Mouse (Mus musculus) frontal cortex, postnatal 10 days (tissue): ENCODE measurements around the gene Grin1.
A peak's percentile ranks its signal among the peaks of the same experiment; 100 is the strongest.

Source experiments
- DNase-seq, 2 experiments: peaks; one replicate each; pipeline ENCODE4 v3.0.0; 2022; ENCODE audit warnings: low spot score in 2 of 2, mixed read lengths in 1 of 2

Gene Grin1

GRCm38 (mm10) chr2:25287927-25288649 lies 30.9 kb downstream of the Grin1 start, which contains the start of gene Tmem210:
TSS of gene Tmem210 (plus strand) at chr2:25288145.
- DNase-seq = peak in 1 of 2 experiments; percentile 22

DNA sequence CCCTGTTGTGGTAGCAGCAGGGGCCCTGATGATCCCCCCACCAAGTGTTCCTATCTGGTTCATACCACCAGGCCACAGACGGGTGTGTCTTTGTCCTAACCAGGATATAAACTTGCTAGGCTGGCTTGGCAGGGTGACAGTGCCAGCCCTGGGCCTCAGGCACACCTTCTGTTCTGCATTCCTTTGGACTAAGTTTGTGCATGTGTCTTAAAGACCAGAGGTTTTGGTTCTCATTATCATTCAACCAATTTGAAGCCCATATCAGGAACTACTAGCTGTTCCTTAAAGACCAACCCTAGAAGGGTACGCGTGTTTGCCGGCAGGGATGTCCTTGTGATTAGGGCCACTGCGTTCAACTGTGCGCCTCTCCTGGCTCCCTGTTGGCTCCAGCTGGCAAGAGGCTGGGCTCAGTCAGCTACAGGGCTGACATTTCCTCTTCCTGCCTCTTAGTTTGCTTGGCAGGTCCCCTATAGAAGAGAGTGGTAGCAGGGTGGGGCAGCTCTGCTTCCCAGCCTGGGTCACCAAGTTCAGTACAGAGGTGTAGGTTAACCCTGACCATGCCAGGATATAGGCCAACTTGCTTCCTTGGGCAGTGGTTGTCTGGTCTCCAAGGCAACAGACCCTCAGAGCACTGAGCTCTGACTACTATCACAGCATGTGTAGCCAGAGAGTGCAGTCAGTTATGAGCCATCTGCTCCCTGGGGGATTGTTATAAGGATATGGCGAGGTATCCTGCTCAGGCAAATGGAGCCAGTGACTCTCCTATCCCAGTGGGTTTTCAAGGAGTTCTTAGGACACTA lies 31.9 kb downstream of the Grin1 start:
- peak in 1 of 2 experiments; percentile 21 for DNase-seq

DNA sequence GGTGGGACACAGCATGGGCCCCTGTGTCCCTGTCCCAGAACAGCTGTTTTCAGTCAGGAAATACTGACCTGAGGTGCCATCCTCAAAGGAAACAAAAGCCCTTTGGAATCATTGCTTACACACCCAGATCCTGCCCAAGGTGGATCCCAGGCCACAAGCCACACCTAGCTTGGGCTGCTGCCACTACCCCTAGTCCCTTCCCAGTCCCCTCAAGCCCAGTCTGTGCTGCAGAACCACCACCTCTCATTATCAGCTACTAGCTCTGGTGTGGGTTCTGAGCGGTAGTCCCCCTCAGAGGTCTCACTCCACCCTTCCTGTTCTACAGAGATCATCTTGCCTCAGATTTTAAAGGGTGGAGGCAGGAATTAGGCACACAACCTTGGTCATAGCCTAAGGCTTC lies 32.7 kb downstream of the Grin1 start:
- peak in 1 of 2 experiments; percentile 9 for DNase-seq

DNA sequence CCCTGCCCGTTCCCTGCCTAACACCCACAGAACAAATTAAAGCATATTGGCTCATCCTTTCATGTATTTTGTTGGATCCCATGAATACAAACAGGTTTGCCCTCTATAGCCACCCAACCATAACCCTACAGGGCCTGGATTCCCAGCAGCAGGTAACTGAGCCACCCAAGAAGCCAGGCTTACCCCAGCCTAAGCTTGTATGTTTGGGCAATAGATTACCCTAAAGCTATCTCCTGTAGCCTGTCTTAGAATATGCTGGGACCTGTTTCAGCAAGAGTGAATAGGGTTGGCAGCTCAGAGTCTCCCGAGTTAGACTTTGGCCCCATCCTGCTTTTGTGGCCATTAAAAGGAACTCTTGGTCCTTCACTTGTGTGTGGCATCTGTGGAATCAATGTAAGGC lies 33.4 kb downstream of the Grin1 start:
- peak in 1 of 2 experiments; percentile 7 for DNase-seq

DNA sequence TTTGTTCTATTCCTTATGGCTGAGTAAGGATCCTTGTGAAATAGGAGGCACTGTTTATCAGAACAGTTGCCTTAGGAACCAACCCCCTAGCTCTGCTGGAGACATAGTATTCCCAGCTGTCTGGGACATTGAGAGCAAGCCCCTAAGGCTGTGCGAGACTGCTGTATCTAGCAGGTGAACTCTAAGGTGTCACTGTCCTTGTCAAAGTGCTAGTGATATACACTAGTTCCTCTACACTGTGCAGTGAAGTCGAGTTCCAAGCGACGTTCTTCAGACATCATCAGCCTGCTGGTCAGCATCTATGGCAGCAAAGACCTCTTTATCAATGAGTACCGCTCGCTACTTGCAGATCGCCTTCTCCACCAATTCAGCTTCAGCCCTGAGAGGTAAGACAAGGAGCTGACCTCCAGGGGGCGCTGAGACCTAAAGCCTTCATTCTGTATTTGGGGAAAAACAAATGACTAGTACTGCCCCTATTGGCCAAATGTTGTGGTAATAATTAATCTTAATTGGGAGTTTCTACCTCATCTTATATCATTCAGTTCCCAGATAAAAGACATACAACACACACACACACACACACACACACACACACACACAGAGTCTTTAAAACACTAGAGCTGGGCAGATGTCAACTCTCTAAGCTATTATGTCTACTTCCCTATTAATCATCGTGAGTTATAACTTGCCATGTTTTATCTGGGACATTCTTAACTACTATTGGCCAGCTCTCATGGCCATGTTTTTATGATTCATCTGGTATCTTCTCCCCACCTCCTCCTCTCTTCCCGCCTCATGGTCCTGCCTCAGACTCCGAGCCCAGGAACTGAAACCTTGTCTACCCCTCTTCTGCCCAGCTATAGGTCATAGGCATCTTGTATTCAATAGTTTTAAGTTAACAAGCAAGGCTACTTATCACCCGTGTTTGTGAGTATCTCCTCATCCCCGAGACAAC lies 39.8 kb downstream of the Grin1 start:
- peak in 1 of 2 experiments; percentile 72 for DNase-seq

- no peak for DNase-seq
Observed at GRCm38 (mm10) chr2:25273010-25273409, 46.0 kb downstream of the Grin1 start.

DNA sequence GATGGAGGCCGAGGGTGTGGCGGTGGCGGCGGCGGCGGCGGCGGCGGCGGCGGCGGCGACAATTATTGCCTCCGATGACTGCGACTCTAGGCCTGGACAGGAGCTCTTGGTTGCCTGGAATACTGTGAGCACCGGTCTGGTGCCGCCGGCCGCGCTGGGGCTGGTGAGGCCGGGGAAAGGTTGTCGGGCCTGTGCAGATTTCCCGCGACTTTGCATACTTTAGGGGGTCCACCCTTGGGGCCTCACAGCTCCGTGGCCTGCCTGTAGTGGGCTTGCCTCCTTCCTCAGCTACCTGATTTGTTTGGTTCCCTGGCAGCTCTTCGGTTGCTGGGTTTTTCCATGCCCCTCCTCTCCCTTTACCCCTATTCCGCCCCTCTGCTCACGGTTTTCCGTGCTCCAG lies 46.5 kb downstream of the Grin1 start:
- no peak for DNase-seq

- DNase-seq = peak; percentile 93 to 98
Observed at GRCm38 (mm10) chr2:25271827-25272511, 47.0 kb downstream of the Grin1 start, which contains the start of the genes Ssna1 and Anapc2. TSS of gene Ssna1 (minus strand) at chr2:25272438. TSS of gene Anapc2 (plus strand) at chr2:25272478.

GRCm38 (mm10) chr2:25267746-25268309 lies 51.2 kb downstream of the Grin1 start:
- no peak for DNase-seq

DNA sequence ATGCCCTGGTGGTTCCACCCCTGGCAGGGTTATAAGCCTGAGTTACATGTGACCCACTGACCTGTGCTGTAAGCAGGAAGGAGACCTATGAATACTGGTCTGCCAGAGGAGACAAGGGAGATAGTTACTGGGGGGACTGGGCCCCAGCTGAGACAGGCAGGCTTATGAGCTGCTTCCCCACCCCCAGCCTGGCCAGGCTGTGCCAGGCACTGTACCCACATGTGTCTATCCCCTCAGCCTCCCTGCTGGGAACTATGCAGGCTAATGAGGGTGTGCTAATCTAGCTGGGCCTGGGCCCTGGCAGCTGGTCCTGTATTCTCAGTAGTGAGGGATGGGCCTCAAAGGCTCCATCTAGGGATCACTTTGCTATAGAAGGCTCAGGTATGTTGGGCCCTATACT lies 51.7 kb downstream of the Grin1 start:
- no peak for DNase-seq

- DNase-seq = peak in 1 of 2 experiments; percentile 31
Observed at GRCm38 (mm10) chr2:25266720-25267119, 52.3 kb downstream of the Grin1 start.

DNA sequence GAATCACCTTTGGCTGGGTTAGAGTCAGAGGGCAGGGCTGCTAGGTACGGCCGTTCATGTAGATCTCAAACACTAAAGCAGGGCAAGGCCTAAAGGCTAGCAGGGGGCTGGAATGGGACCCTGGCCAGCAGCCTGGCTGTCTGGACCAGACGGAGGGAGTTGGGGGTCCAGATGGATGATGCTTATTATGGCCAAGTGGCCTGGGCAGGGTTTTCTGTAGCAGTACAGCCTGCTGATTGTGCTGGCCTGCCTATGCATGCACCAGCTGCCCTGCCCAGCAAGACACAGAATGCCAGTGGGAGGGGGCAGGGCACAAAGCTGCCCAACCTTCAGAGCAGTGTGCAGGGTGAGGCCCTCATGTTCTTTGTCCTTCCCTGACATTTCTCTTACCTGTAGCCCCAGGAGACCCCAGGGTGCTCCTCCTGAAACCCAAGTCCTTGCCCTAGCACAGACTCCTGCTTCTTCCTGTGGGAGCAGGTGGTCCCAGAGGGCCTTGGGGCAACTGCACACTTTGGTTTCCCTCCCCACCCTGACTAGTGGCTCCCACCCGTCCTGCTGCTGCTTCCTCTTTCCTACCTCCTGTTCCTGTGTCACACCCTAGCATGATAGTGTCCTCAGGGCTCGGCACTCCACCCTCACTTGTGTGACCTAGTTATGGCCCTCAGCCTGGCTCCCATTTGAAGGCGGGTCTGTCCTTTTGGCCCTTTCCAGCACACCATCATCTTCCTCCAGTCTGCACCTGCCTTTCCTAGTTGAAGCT lies 52.9 kb downstream of the Grin1 start:
- peak in 1 of 2 experiments; percentile 17 for DNase-seq

DNA sequence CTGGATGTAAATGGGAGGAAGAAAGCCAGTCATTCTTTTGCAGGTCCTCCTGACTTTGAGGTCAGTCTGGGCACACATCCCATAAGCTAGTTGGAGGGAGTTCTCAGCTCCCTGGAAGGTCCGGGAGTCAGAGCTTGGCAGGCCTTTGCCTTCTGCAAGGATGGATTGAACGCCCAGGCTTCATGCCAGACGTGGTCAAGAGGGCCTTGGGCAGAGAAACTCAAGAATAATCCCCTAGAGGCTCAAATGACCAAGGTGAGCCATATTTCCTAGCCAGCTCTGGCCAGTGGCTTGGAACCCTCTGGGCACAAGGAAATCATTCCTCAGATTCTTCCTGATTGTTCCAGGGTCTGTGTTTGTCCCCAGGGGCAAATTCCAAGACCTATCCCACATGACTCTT lies 54.1 kb downstream of the Grin1 start:
- DNase-seq = peak in 1 of 2 experiments; percentile 9

- no peak for DNase-seq
Observed at GRCm38 (mm10) chr2:25264286-25264660, 54.7 kb downstream of the Grin1 start.

GRCm38 (mm10) chr2:25263623-25264285 lies 55.2 kb downstream of the Grin1 start:
- DNase-seq = peak in 1 of 2 experiments; percentile 10

GRCm38 (mm10) chr2:25262795-25263622 lies 56.0 kb downstream of the Grin1 start:
- DNase-seq = peak in 1 of 2 experiments; percentile 22

DNA sequence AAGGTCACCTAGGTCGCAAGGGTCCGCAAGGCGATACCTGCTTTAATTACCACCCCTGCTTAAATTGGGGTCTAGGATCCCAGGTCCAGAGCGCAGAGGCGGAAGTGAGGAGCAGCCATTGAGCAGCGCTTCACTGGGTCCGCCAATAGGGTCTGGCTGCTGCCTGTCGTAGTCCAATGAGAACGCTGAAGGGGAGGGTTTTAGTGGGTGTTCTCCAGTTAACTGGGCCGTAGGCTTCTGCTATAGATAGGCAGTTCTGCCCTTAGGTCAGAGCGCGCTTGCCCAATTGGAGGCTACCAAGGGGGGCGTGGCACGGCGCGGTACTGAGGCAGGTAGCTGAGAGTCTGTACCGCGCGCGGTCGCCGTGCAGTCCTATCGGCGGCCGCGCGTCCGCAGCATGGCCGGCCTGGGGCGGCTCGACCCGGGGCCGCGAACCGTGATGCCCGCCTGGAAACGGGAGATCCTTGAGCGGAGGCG lies 56.7 kb downstream of the Grin1 start, which contains the start of gene Tprn:
Gene Tprn (plus strand): TSS at position 328 of the 477 bp plus-strand sequence.
- peak; percentile 91 to 95 for DNase-seq

- DNase-seq = peak in 1 of 2 experiments; percentile 8
Observed at GRCm38 (mm10) chr2:25261870-25262269, 57.1 kb downstream of the Grin1 start.
